Mouse (Mus musculus) cortical plate, adult 2 months (tissue): ENCODE measurements at regions not wholly inside any gene's neighbourhood (a gene's known extent, or its start where the extent isn't known, plus 50 kb on each side); places are given as distances from the start of the nearest gene placed in this dataset.

ENCODE experiments used
- CTCF ChIP-seq: fragments of 200-500 bp; IDR thresholded peaks from 2 replicates; pipeline ENCODE4 v1.5.1; 2011; ENCODE audit warnings: mild to moderate bottlenecking, control low read depth, low read length; ENCODE audit not compliant: insufficient read depth; ENCODE audit errors: extremely low read depth
- POLR2A ChIP-seq: fragments of 200-500 bp; IDR thresholded peaks from 2 replicates; pipeline ENCODE4 v1.6.1; 2011; ENCODE audit warnings: mild to moderate bottlenecking, low read length, control low read depth; ENCODE audit not compliant: insufficient read depth; ENCODE audit errors: extremely low read depth

GRCm38 (mm10) chr11:94882687-94883383 lies 53.2 kb upstream of the Col1a1 start:
- no peak for TF ChIP-seq CTCF
- TF ChIP-seq POLR2A = no peak
